Mouse (Mus musculus): ENCODE measurements at regions not wholly inside any gene's neighbourhood (a gene's known extent, or its start where the extent isn't known, plus 50 kb on each side); places are given as distances from the start of the nearest gene placed in this dataset.
"Not testable (repeated sequence)": the region's sequence is repeated elsewhere in the genome, so short reads cannot be mapped to it uniquely, and the experiment has no call there.

- H3K36me3 ChIP-seq (replicated peaks; ENCODE audit: control insufficient read depth, insufficient read depth) = no peaks in the 10 kb centered on the region
- no peak overlapping the region for H3K4me2 ChIP-seq (replicated peaks)
- no peaks in the 10 kb centered on the region for H3K27me3 ChIP-seq (ENCODE audit: control insufficient read depth, insufficient read depth, low read length)
- no peak overlapping the region for H3K27ac ChIP-seq
- H3K4me3 ChIP-seq (replicated peaks; ENCODE audit: low read length) = no peak overlapping the region
- no peaks in the 10 kb centered on the region for H3K4me1 ChIP-seq (replicated peaks; ENCODE audit: control insufficient read depth, insufficient read depth, low read length)
- no peak for DNase-seq (ENCODE audit: low spot score)
- no peak overlapping the region for H3K9ac ChIP-seq
- no peaks in the 10 kb centered on the region for H3K9me3 ChIP-seq (ENCODE audit: control insufficient read depth, low read length)
- 78% methylated on average over 5 of the region's 5 CpGs for WGBS
- no peak for ATAC-seq (ENCODE audit: low FRiP score)
Measured at GRCm38 (mm10) chr7:137675381-137675780, 238.0 kb downstream of the Glrx3 start.

- no peak for DNase-seq (ENCODE audit: low spot score)
- no peak for ATAC-seq (ENCODE audit: low FRiP score)
- no peaks in the 10 kb centered on the region for H3K9me3 ChIP-seq (ENCODE audit: control insufficient read depth, low read length)
- 79% methylated on average over 6 of the region's 6 CpGs for WGBS
- no peak overlapping the region for H3K9ac ChIP-seq
- H3K36me3 ChIP-seq (replicated peaks; ENCODE audit: control insufficient read depth, insufficient read depth) = no peaks in the 10 kb centered on the region
- no peak overlapping the region for H3K4me3 ChIP-seq (replicated peaks; ENCODE audit: low read length)
- no peaks in the 10 kb centered on the region for H3K27me3 ChIP-seq (ENCODE audit: control insufficient read depth, insufficient read depth, low read length)
- H3K27ac ChIP-seq = no peak overlapping the region
- no peak overlapping the region for H3K4me2 ChIP-seq (replicated peaks)
- H3K4me1 ChIP-seq (replicated peaks; ENCODE audit: control insufficient read depth, insufficient read depth, low read length) = 0 out of 2 replicates have a peak, but pooled peaks cover 8% of the 10 kb centered on the region
Measured at GRCm38 (mm10) chr7:137684826-137685225, 247.4 kb downstream of the Glrx3 start.

GRCm38 (mm10) chr7:137685320-137685719 lies 247.9 kb downstream of the Glrx3 start:
- WGBS = 73% methylated on average over 6 of the region's 6 CpGs
- no peak overlapping the region for H3K9ac ChIP-seq
- H3K27me3 ChIP-seq (ENCODE audit: control insufficient read depth, insufficient read depth, low read length) = no peaks in the 10 kb centered on the region
- H3K36me3 ChIP-seq (replicated peaks; ENCODE audit: control insufficient read depth, insufficient read depth) = no peaks in the 10 kb centered on the region
- 0 out of 2 replicates have a peak, but pooled peaks cover 8% of the 10 kb centered on the region for H3K4me1 ChIP-seq (replicated peaks; ENCODE audit: control insufficient read depth, insufficient read depth, low read length)
- H3K9me3 ChIP-seq (ENCODE audit: control insufficient read depth, low read length) = no peaks in the 10 kb centered on the region
- H3K4me2 ChIP-seq (replicated peaks) = no peak overlapping the region
- no peak for ATAC-seq (ENCODE audit: low FRiP score)
- H3K4me3 ChIP-seq (replicated peaks; ENCODE audit: low read length) = no peak overlapping the region
- DNase-seq (ENCODE audit: low spot score) = no peak
- H3K27ac ChIP-seq = no peak overlapping the region

DNA sequence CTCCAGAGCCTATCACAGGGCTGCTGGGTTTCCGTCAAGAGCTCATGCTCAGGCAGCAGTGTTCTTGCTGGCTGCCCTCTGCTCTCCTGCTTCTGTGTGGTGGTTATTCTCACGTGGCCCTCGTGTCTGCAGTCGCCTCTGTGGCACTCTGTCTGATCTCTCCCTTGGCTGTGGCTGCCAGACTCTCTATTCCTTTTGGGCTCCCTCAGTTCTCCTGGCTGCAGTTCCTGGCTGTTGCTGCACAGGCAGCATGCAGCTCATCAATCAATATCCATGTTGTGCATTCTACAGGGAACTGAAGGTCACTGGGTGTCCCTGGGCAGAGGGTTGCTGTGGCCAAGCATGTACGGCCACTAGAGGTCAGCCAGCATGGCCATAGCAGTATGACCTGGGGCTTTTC lies 259.4 kb downstream of the Glrx3 start:
- H3K9me3 ChIP-seq (ENCODE audit: control insufficient read depth, low read length) = no peaks in the 10 kb centered on the region
- H3K27ac ChIP-seq = no peak overlapping the region
- H3K4me1 ChIP-seq (replicated peaks; ENCODE audit: control insufficient read depth, insufficient read depth, low read length) = no peaks in the 10 kb centered on the region
- no peaks in the 10 kb centered on the region for H3K27me3 ChIP-seq (ENCODE audit: control insufficient read depth, insufficient read depth, low read length)
- H3K36me3 ChIP-seq (replicated peaks; ENCODE audit: control insufficient read depth, insufficient read depth) = no peaks in the 10 kb centered on the region
- DNase-seq (ENCODE audit: low spot score) = no peak
- ATAC-seq (ENCODE audit: low FRiP score) = no peak
- H3K4me3 ChIP-seq (replicated peaks; ENCODE audit: low read length) = no peak overlapping the region
- no peak overlapping the region for H3K9ac ChIP-seq
- no peak overlapping the region for H3K4me2 ChIP-seq (replicated peaks)
- 67% methylated on average over 5 of the region's 5 CpGs for WGBS

DNA sequence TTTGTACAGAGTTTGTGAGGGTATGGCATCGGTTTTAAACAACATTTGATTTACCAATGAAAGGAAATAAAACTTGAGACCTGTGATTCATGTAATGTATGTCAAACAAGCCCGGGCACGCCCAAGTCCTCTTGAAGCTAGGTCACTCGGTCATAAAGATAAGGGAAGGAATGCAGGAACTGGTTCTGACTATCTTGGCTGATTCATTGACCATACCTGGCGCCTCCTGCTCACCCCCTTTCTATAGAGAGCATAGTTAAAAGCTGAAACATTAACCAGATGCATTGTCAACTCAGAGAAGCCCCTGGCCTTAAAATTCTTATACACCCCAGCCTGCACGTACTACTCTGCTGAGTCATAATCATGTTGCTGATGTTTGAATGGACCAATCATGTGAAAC lies 261.1 kb downstream of the Glrx3 start:
- WGBS = 94% methylated on average over 6 of the region's 6 CpGs
- H3K4me1 ChIP-seq (replicated peaks; ENCODE audit: control insufficient read depth, insufficient read depth, low read length); H3K27me3 ChIP-seq (ENCODE audit: control insufficient read depth, insufficient read depth, low read length); H3K4me2 ChIP-seq (replicated peaks); H3K27ac ChIP-seq; H3K4me3 ChIP-seq (replicated peaks; ENCODE audit: low read length); H3K9ac ChIP-seq; ATAC-seq (ENCODE audit: low FRiP score); H3K36me3 ChIP-seq (replicated peaks; ENCODE audit: control insufficient read depth, insufficient read depth); H3K9me3 ChIP-seq (ENCODE audit: control insufficient read depth, low read length); DNase-seq (ENCODE audit: low spot score): not testable (repeated sequence)

DNA sequence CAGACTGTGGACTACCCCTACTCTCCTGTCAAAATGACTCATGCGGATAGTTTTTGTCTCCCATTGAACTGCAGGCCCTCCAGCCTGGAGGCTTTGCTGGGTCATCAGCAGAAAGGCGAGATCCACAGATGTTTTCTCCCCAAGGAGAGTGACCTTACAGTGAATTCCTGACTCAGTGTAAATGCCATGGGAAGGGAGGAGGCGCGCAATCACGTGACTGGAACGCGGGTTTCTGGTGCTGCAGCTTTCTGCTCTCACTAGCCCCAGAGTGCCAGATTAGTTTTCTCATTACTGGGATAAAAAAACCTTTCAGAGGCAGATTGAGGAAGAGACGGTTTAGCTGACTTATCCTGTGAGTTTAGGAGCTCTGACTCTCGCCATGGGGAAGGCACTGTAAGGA lies 275.4 kb downstream of the Glrx3 start:
- peaks cover 15% of the 10 kb centered on the region; the same call in 1 of the 2 replicates for H3K4me1 ChIP-seq (replicated peaks; ENCODE audit: control insufficient read depth, insufficient read depth, low read length)
- no peak overlapping the region for H3K4me2 ChIP-seq (replicated peaks)
- DNase-seq (ENCODE audit: low spot score) (no peak), ATAC-seq (ENCODE audit: low FRiP score) (no peak)
- no peak overlapping the region for H3K4me3 ChIP-seq (replicated peaks; ENCODE audit: low read length)
- no peaks in the 10 kb centered on the region for H3K27me3 ChIP-seq (ENCODE audit: control insufficient read depth, insufficient read depth, low read length)
- no peak overlapping the region for H3K9ac ChIP-seq
- H3K9me3 ChIP-seq (ENCODE audit: control insufficient read depth, low read length) = no peaks in the 10 kb centered on the region
- WGBS = 68% methylated on average over 9 of the region's 9 CpGs
- H3K27ac ChIP-seq = no peak overlapping the region
- no peaks in the 10 kb centered on the region for H3K36me3 ChIP-seq (replicated peaks; ENCODE audit: control insufficient read depth, insufficient read depth)

DNA sequence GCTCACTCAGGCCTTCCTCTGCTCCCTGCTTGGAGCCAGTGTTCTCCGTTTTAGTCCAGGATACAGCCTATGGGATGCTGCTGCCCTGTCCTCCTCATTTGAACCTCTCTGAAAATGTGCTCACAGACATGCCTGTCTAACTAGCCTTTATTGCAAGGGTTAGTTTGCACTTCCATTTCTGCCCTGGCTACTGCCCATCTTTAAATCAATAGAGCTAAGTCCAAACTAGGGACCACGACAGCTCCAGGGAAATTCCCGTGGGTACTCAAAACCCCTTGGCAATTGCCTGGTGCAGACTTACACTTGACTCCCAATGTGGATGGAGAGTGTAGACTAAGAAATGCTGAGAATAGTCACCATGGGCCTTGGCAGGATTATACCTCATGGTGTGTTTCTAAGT lies 276.4 kb downstream of the Glrx3 start:
- H3K9ac ChIP-seq = no peak overlapping the region
- no peak overlapping the region for H3K4me2 ChIP-seq (replicated peaks)
- H3K4me3 ChIP-seq (replicated peaks; ENCODE audit: low read length) = no peak overlapping the region
- H3K36me3 ChIP-seq (replicated peaks; ENCODE audit: control insufficient read depth, insufficient read depth) = no peaks in the 10 kb centered on the region
- H3K27ac ChIP-seq = peak overlapping the region; percentile 1; the same call in 1 of the 2 replicates
- no peaks in the 10 kb centered on the region for H3K9me3 ChIP-seq (ENCODE audit: control insufficient read depth, low read length)
- H3K4me1 ChIP-seq (replicated peaks; ENCODE audit: control insufficient read depth, insufficient read depth, low read length) = peaks cover 15% of the 10 kb centered on the region; the same call in 1 of the 2 replicates
- WGBS = 71% methylated on average over 3 of the region's 3 CpGs
- ATAC-seq (ENCODE audit: low FRiP score) (no peak), DNase-seq (ENCODE audit: low spot score) (no peak)
- H3K27me3 ChIP-seq (ENCODE audit: control insufficient read depth, insufficient read depth, low read length) = no peaks in the 10 kb centered on the region

DNA sequence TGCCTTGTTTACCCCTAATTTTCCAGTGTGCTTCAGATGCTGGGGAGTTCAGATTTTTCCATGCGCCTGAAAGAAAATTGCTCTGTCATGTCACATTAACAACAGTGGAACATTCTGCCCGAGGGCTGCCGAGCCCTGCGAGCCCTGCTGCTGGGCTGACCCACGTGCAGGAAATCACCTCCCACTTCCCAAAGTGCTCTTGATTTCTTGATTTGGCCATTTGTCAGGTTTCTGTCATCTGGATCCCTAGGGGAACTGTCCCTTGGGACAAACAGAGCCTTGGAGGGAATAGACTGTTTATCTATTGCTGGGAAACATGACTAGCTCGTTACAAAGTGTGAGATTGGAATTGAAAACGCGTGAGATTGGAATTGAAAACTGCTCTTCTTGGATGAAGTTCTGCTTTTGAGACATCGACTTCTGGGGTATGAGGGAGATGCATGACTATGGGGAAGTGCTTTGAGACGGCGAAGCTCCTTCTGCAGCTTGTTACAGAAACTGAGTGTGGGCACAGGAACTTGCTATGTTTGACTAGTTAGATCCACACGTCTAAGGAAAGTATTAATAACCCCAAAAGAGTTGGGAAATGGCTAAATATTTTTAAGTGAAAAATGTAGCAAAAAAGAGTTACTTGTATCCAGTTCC lies 277.0 kb downstream of the Glrx3 start:
- DNase-seq (ENCODE audit: low spot score) = peak; percentile 63
- Histone ChIP-seq H3K9ac (no peak overlapping the region), H3K9me3 (ENCODE audit: control insufficient read depth, low read length) (no peaks in the 10 kb centered on the region)

GRCm38 (mm10) chr7:137715126-137715900 lies 277.9 kb downstream of the Glrx3 start:
- no peaks in the 10 kb centered on the region for H3K36me3 ChIP-seq (replicated peaks; ENCODE audit: control insufficient read depth, insufficient read depth)
- H3K4me1 ChIP-seq (replicated peaks; ENCODE audit: control insufficient read depth, insufficient read depth, low read length) = peaks cover 15% of the 10 kb centered on the region; the same call in 1 of the 2 replicates
- no peak for DNase-seq (ENCODE audit: low spot score)
- peak overlapping the region; percentile 7; the same call in 1 of the 2 replicates for H3K27ac ChIP-seq
- H3K4me2 ChIP-seq (replicated peaks) = no peak overlapping the region
- no peaks in the 10 kb centered on the region for H3K9me3 ChIP-seq (ENCODE audit: control insufficient read depth, low read length)
- ATAC-seq (ENCODE audit: low FRiP score) = no peak
- no peaks in the 10 kb centered on the region for H3K27me3 ChIP-seq (ENCODE audit: control insufficient read depth, insufficient read depth, low read length)
- no peak overlapping the region for H3K4me3 ChIP-seq (replicated peaks; ENCODE audit: low read length)
- H3K9ac ChIP-seq = no peak overlapping the region
- WGBS = 59% methylated on average over 6 of the region's 6 CpGs

More for the DNA sequence above, 277.0 kb downstream of the Glrx3 start:
- no peak overlapping the region for H3K4me2 ChIP-seq (replicated peaks)
- no peak overlapping the region for H3K4me3 ChIP-seq (replicated peaks; ENCODE audit: low read length)
- 40% methylated on average over 12 of the region's 12 CpGs for WGBS
- peaks cover 15% of the 10 kb centered on the region; the same call in 1 of the 2 replicates for H3K4me1 ChIP-seq (replicated peaks; ENCODE audit: control insufficient read depth, insufficient read depth, low read length)
- H3K27me3 ChIP-seq (ENCODE audit: control insufficient read depth, insufficient read depth, low read length) = no peaks in the 10 kb centered on the region
- H3K36me3 ChIP-seq (replicated peaks; ENCODE audit: control insufficient read depth, insufficient read depth) = no peaks in the 10 kb centered on the region
- no peak overlapping the region for H3K27ac ChIP-seq
- no peak for ATAC-seq (ENCODE audit: low FRiP score)
